Mouse (Mus musculus) CH12.LX (cell line): ENCODE data around the gene Mon2.

Source experiments
- BHLHE40 ChIP-seq: IDR thresholded peaks from 2 replicates; pipeline ENCODE4 v1.6.1; 2011; ENCODE audit warnings: mild to moderate bottlenecking, low read depth, low read length, improper control_type of control experiment
- CHD2 ChIP-seq: IDR thresholded peaks from 2 replicates; pipeline ENCODE4 v1.6.1; 2011; ENCODE audit warnings: low read length, improper control_type of control experiment
- CTCF ChIP-seq, 2 experiments: IDR thresholded peaks in 1 of 2; conservative IDR thresholded peaks in 1 of 2; 2 replicates each; pipeline ENCODE4 v1.5.1; 2011 to 2012; ENCODE audit warnings: low read depth in 2 of 2, low read length in 2 of 2, improper control_type of control experiment in 1 of 2, inconsistent platforms in 1 of 2, mild to moderate bottlenecking in 1 of 2, moderate library complexity in 1 of 2
- E2F4 ChIP-seq: IDR thresholded peaks from 2 replicates; pipeline ENCODE4 v1.6.1; 2011; ENCODE audit warnings: low read depth, low read length, improper control_type of control experiment; ENCODE audit not compliant: insufficient replicate concordance
- EP300 ChIP-seq: IDR thresholded peaks from 2 replicates; pipeline ENCODE4 v1.6.1; 2011; ENCODE audit warnings: low read length, improper control_type of control experiment
- ETS1 ChIP-seq: conservative IDR thresholded peaks from 2 replicates; pipeline ENCODE4 v1.6.1; 2012; ENCODE audit warnings: low read depth, mild to moderate bottlenecking, inconsistent platforms, low read length, improper control_type of control experiment, moderate library complexity
- HCFC1 ChIP-seq: IDR thresholded peaks from 2 replicates; pipeline ENCODE4 v1.6.1; 2012; ENCODE audit warnings: low read depth, mild to moderate bottlenecking, inconsistent platforms, low read length, improper control_type of control experiment
- POLR2A ChIP-seq: IDR thresholded peaks from 2 replicates; pipeline ENCODE4 v1.6.1; 2011; ENCODE audit warnings: low read depth, mild to moderate bottlenecking, improper control_type of control experiment, low read length
- POLR2AphosphoS2 ChIP-seq: IDR thresholded peaks from 2 replicates; pipeline ENCODE4 v1.6.1; 2011; ENCODE audit warnings: low read depth, low read length, improper control_type of control experiment
- RCOR1 ChIP-seq: conservative IDR thresholded peaks from 2 replicates; pipeline ENCODE4 v1.6.1; 2012; ENCODE audit warnings: low read depth, mild to moderate bottlenecking, inconsistent platforms, low read length, improper control_type of control experiment
- TCF12 ChIP-seq: IDR thresholded peaks from 2 replicates; pipeline ENCODE4 v1.6.1; 2014; ENCODE audit warnings: low read depth, mild to moderate bottlenecking, inconsistent platforms, low read length, improper control_type of control experiment
- USF1 ChIP-seq: IDR thresholded peaks from 2 replicates; pipeline ENCODE4 v1.6.1; 2014; ENCODE audit warnings: low read depth, mild to moderate bottlenecking, inconsistent platforms, low read length, improper control_type of control experiment
- ZC3H11A ChIP-seq: IDR thresholded peaks from 2 replicates; pipeline ENCODE4 v1.6.1; 2012; ENCODE audit warnings: low read depth, mild to moderate bottlenecking, inconsistent platforms, low read length, improper control_type of control experiment
- ZMIZ1 ChIP-seq: IDR thresholded peaks from 2 replicates; pipeline ENCODE4 v1.6.1; 2012; ENCODE audit warnings: low read depth, mild to moderate bottlenecking, inconsistent platforms, low read length, improper control_type of control experiment

DNA sequence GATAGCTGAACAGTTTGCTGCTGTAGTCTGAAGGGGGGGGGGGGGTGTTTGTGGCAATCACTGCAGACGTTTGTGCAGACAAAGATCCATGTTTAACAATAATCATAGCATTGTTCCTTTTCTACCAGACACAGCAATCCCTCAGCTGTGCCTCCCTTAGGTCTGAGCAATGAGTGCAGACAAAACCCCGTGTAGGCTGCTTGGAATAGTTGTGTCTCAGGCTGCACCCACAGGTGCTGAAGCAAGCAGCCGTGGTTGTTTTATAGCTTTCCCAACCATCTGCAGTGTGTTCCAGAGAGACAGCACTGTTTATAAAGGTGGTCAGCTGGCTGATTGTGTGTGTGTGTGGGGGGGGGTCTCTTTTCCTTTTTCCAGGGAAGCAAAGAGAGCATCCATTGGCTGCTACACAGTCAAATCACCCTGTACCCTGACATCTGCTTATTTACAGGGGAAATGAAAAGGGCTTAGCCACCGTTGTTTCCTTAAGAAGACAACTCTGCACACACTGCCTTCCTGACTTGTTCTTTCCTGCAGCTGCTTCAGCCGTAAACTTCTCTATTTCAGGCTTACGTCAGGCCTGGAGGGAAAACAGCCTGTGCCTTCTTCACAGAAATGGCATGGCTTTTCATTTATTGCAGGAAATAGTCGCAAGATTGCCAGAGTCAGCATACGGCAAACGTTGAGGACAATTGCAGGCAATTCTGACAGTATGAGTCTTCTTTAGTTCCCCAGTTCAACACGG lies 8.8 kb upstream of the Mon2 start:
- TF ChIP-seq CTCF (conservative IDR thresholded peaks at IDR 0.05 in 1 of 2, IDR thresholded peaks at IDR 0.05 in 1 of 2; ENCODE audit: low read depth in 2 of 2, low read length in 2 of 2) (no peak), ETS1 (no peak), TCF12 (no peak), ZC3H11A (no peak), HCFC1 (no peak), E2F4 (no peak), CHD2 (no peak), POLR2A (no peak), EP300 (no peak), RCOR1 (no peak), BHLHE40 (no peak), USF1 (no peak), ZMIZ1 (no peak), POLR2AphosphoS2 (no peak)
